Mouse (Mus musculus): Measurements from ENCODE around the gene Gm11077. TPM values are rescaled to one million over a fixed set of nuclear protein-coding genes. Genes with fewer than 3 reads are reported as not detected.

The Gm11077 gene
- total RNA-seq, 1 experiment: not detected

GRCm38 (mm10) chr6:140698596-140698995 lies 30.5 kb upstream of the Gm11077 start:
- TF ChIP-seq ZNF384 (IDR thresholded peaks at IDR 0.05; ENCODE audit: low read depth, low read length) (no peak), ZC3H11A (IDR thresholded peaks at IDR 0.05; ENCODE audit: borderline replicate concordance, low read depth, low read length) (no peak), CHD2 (IDR thresholded peaks at IDR 0.05; ENCODE audit: low read depth, low read length) (no peak), HCFC1 (IDR thresholded peaks at IDR 0.05; ENCODE audit: borderline replicate concordance, insufficient read depth, low read length) (no peak), MAFK (IDR thresholded peaks at IDR 0.05; ENCODE audit: insufficient read depth, low read depth, low read length) (no peak)
- no peak overlapping the region for H3K4me3 ChIP-seq (ENCODE audit: insufficient read depth in 1 of 2, low read depth in 1 of 2, low read length in 2 of 2, poor library complexity in 1 of 2, severe bottlenecking in 1 of 2)
- no peak overlapping the region for H3K9ac ChIP-seq (ENCODE audit: insufficient read depth, low read depth, low read length, poor library complexity, severe bottlenecking)
- no peaks in the 10 kb centered on the region for H3K9me3 ChIP-seq (ENCODE audit: control insufficient read depth, insufficient read depth, low read depth, low read length)
- H3K4me1 ChIP-seq (ENCODE audit: control insufficient read depth in 2 of 2, insufficient read depth in 2 of 2, low read length in 2 of 2, poor library complexity in 1 of 2): no peaks in the 10 kb centered on the region; a peak in 1 of 4 replicates
- in situ Hi-C loops (cut with MboI; ENCODE audit: low sequenced_read_pairs in 2 of 2, unreplicated experiment in 2 of 2): no loop called here
- H3K27ac ChIP-seq (ENCODE audit: insufficient read depth, low read depth, low read length, poor library complexity, severe bottlenecking): no peak overlapping the region
- DNase-seq (ENCODE audit: low read depth, low spot score): no peak
- no peaks in the 10 kb centered on the region for H3K36me3 ChIP-seq (ENCODE audit: control insufficient read depth, insufficient read depth, low read length, poor library complexity, severe bottlenecking)

DNA sequence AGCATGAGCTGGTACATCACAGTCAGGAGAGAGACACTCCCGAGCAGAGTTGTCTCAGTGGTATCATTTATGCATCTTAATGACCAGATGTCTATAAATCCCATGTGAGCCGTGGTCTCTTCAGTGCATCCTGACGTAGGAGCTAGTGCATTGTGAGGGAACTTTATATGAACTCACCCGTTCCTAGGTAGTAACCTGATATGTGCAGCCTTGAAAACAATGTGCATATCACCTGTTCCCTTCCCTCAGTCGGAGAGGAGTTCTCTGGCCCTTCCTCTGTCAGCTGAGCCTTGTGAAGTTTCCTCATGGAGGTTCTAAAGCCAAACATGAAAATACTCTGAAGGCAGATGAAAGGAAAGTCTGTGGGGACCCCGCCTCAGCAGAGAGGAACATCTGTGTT lies 27.8 kb upstream of the Gm11077 start:
- Histone ChIP-seq H3K4me1 (ENCODE audit: control insufficient read depth in 2 of 2, insufficient read depth in 2 of 2, low read length in 2 of 2, poor library complexity in 1 of 2) (no peaks in the 10 kb centered on the region; a peak in 1 of 4 replicates), H3K9ac (ENCODE audit: insufficient read depth, low read depth, low read length, poor library complexity, severe bottlenecking) (no peak overlapping the region), H3K27ac (ENCODE audit: insufficient read depth, low read depth, low read length, poor library complexity, severe bottlenecking) (no peak overlapping the region), H3K36me3 (ENCODE audit: control insufficient read depth, insufficient read depth, low read length, poor library complexity, severe bottlenecking) (no peaks in the 10 kb centered on the region), H3K9me3 (ENCODE audit: control insufficient read depth, insufficient read depth, low read depth, low read length) (no peaks in the 10 kb centered on the region), H3K4me3 (ENCODE audit: insufficient read depth in 1 of 2, low read depth in 1 of 2, low read length in 2 of 2, poor library complexity in 1 of 2, severe bottlenecking in 1 of 2) (no peak overlapping the region)
- in situ Hi-C loops (cut with MboI; ENCODE audit: low sequenced_read_pairs in 2 of 2, unreplicated experiment in 2 of 2): no loop called here
- no peak for DNase-seq (ENCODE audit: low read depth, low spot score)
- TF ChIP-seq ZC3H11A (IDR thresholded peaks at IDR 0.05; ENCODE audit: borderline replicate concordance, low read depth, low read length) (no peak), CHD2 (IDR thresholded peaks at IDR 0.05; ENCODE audit: low read depth, low read length) (no peak), HCFC1 (IDR thresholded peaks at IDR 0.05; ENCODE audit: borderline replicate concordance, insufficient read depth, low read length) (no peak), MAFK (IDR thresholded peaks at IDR 0.05; ENCODE audit: insufficient read depth, low read depth, low read length) (no peak), ZNF384 (IDR thresholded peaks at IDR 0.05; ENCODE audit: low read depth, low read length) (no peak)

GRCm38 (mm10) chr6:140705132-140705531 lies 24.0 kb upstream of the Gm11077 start:
- peaks cover 0 to 2% of the 10 kb centered on the region in 2 experiments; a peak in 1 of 4 replicates for H3K4me1 ChIP-seq (ENCODE audit: control insufficient read depth in 2 of 2, insufficient read depth in 2 of 2, low read length in 2 of 2, poor library complexity in 1 of 2)
- no peak for DNase-seq (ENCODE audit: low read depth, low spot score)
- in situ Hi-C loops (cut with MboI; ENCODE audit: low sequenced_read_pairs in 2 of 2, unreplicated experiment in 2 of 2): no loop called here
- no peak overlapping the region for H3K9ac ChIP-seq (ENCODE audit: insufficient read depth, low read depth, low read length, poor library complexity, severe bottlenecking)
- TF ChIP-seq ZNF384 (IDR thresholded peaks at IDR 0.05; ENCODE audit: low read depth, low read length) (no peak), CHD2 (IDR thresholded peaks at IDR 0.05; ENCODE audit: low read depth, low read length) (no peak), ZC3H11A (IDR thresholded peaks at IDR 0.05; ENCODE audit: borderline replicate concordance, low read depth, low read length) (no peak), MAFK (IDR thresholded peaks at IDR 0.05; ENCODE audit: insufficient read depth, low read depth, low read length) (no peak), HCFC1 (IDR thresholded peaks at IDR 0.05; ENCODE audit: borderline replicate concordance, insufficient read depth, low read length) (no peak)
- H3K36me3 ChIP-seq (ENCODE audit: control insufficient read depth, insufficient read depth, low read length, poor library complexity, severe bottlenecking): no peaks in the 10 kb centered on the region
- no peaks in the 10 kb centered on the region for H3K9me3 ChIP-seq (ENCODE audit: control insufficient read depth, insufficient read depth, low read depth, low read length)
- no peak overlapping the region for H3K4me3 ChIP-seq (ENCODE audit: insufficient read depth in 1 of 2, low read depth in 1 of 2, low read length in 2 of 2, poor library complexity in 1 of 2, severe bottlenecking in 1 of 2)
- H3K27ac ChIP-seq (ENCODE audit: insufficient read depth, low read depth, low read length, poor library complexity, severe bottlenecking): no peak overlapping the region

- in situ Hi-C loops (cut with MboI; ENCODE audit: low sequenced_read_pairs in 2 of 2, unreplicated experiment in 2 of 2): no loop called here
- Histone ChIP-seq H3K4me3 (ENCODE audit: insufficient read depth in 1 of 2, low read depth in 1 of 2, low read length in 2 of 2, poor library complexity in 1 of 2, severe bottlenecking in 1 of 2) (no peak overlapping the region), H3K4me1 (ENCODE audit: control insufficient read depth in 2 of 2, insufficient read depth in 2 of 2, low read length in 2 of 2, poor library complexity in 1 of 2) (peaks cover 0 to 2% of the 10 kb centered on the region in 2 experiments; a peak in 1 of 4 replicates), H3K9ac (ENCODE audit: insufficient read depth, low read depth, low read length, poor library complexity, severe bottlenecking) (no peak overlapping the region), H3K9me3 (ENCODE audit: control insufficient read depth, insufficient read depth, low read depth, low read length) (no peaks in the 10 kb centered on the region), H3K27ac (ENCODE audit: insufficient read depth, low read depth, low read length, poor library complexity, severe bottlenecking) (no peak overlapping the region), H3K36me3 (ENCODE audit: control insufficient read depth, insufficient read depth, low read length, poor library complexity, severe bottlenecking) (no peaks in the 10 kb centered on the region)
- TF ChIP-seq MAFK (IDR thresholded peaks at IDR 0.05; ENCODE audit: insufficient read depth, low read depth, low read length): no peak
- TF ChIP-seq ZC3H11A (IDR thresholded peaks at IDR 0.05; ENCODE audit: borderline replicate concordance, low read depth, low read length): peak; percentile 26; the same call in 1 of the 2 replicates
- no peak for DNase-seq (ENCODE audit: low read depth, low spot score)
Measured at GRCm38 (mm10) chr6:140706056-140706455, 23.0 kb upstream of the Gm11077 start.

DNA sequence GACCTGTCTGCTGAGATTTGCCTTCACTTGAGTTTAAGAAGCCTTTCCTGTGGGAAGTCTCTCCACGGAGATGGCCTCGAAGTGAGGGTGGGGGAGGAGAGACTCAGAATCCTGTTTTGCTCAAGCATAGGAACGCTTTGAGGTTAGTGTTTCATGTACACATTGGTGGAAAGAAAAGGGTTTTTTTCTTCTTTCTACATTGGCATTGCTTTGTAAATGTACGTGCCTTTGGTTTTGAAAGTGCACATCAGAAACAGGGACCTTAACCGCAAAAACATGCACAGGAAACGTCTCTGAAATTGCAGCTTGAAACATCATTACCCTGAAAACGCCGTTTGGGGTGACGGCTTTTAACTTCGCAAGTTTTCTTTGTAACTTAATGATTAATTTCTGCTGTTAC lies 21.0 kb upstream of the Gm11077 start:
- DNase-seq (ENCODE audit: low read depth, low spot score): no peak
- TF ChIP-seq CHD2 (IDR thresholded peaks at IDR 0.05; ENCODE audit: low read depth, low read length) (no peak), ZNF384 (IDR thresholded peaks at IDR 0.05; ENCODE audit: low read depth, low read length) (no peak), HCFC1 (IDR thresholded peaks at IDR 0.05; ENCODE audit: borderline replicate concordance, insufficient read depth, low read length) (no peak), MAFK (IDR thresholded peaks at IDR 0.05; ENCODE audit: insufficient read depth, low read depth, low read length) (no peak), ZC3H11A (IDR thresholded peaks at IDR 0.05; ENCODE audit: borderline replicate concordance, low read depth, low read length) (no peak)
- Histone ChIP-seq H3K36me3 (ENCODE audit: control insufficient read depth, insufficient read depth, low read length, poor library complexity, severe bottlenecking) (no peaks in the 10 kb centered on the region), H3K4me1 (ENCODE audit: control insufficient read depth in 2 of 2, insufficient read depth in 2 of 2, low read length in 2 of 2, poor library complexity in 1 of 2) (0 out of 4 replicates have a peak, but pooled peaks cover 0 to 2% of the 10 kb centered on the region in 2 experiments), H3K27ac (ENCODE audit: insufficient read depth, low read depth, low read length, poor library complexity, severe bottlenecking) (no peak overlapping the region), H3K9me3 (ENCODE audit: control insufficient read depth, insufficient read depth, low read depth, low read length) (no peaks in the 10 kb centered on the region), H3K4me3 (ENCODE audit: insufficient read depth in 1 of 2, low read depth in 1 of 2, low read length in 2 of 2, poor library complexity in 1 of 2, severe bottlenecking in 1 of 2) (no peak overlapping the region), H3K9ac (ENCODE audit: insufficient read depth, low read depth, low read length, poor library complexity, severe bottlenecking) (no peak overlapping the region)
- in situ Hi-C loops (cut with MboI; ENCODE audit: low sequenced_read_pairs in 2 of 2, unreplicated experiment in 2 of 2): no loop called here
